Mouse (Mus musculus) c-Kit-positive CD71-negative TER-119-negative erythroid progenitor cells, embryonic 14.5 days (primary cell): ENCODE measurements around the gene Bmpr2.
A peak's percentile ranks its signal among the peaks of the same experiment; 100 is the strongest.

Experiments
- DNase-seq: peaks from one replicate; pipeline ENCODE4 v3.0.0-alpha.2; 2013; ENCODE audit warnings: low read depth

Bmpr2 gene

GRCm38 (mm10) chr1:59899679-59900078 is 136.5 kb downstream of the Bmpr2 start:
- no peak for DNase-seq

DNA sequence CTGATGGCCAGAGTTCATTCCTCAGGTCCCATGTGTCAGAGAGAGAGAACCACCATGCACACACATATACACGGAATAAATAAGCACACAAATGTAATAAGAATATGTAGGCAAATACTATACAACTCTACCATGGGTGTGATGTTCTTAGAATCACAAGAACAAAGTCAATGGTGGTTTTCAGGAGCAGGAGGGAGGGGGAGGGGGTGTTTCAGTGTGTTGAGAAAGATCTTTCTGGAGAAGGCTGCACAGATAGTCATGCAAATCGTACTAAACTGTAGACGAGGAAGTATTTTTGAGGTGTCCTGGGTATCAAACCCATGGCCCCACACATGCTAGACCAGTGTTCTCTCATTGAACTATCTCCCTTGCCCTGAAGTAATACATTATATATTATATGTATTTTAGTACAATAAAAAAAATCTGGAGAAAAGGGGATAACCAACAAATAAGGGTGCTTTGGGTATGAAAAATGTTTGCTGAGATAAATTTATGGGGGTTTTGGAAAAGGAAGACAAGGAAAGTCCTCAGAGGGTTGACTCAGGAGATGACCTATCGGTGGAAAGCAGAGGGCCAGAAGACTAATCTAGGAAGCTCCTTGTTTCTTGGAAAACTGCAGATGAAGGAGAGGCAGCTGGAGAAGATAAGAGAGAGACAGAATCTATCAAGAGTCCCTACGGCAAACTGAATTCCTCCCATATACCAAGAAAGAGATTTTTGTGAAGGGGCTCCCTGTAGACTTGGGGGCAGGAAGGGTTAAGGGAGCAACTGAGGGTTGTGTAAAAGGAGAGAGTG is 138.1 kb downstream of the Bmpr2 start:
- no peak for DNase-seq

- no peak for DNase-seq
These were observed 139.4 kb downstream of the Bmpr2 start for GRCm38 (mm10) chr1:59902634-59903033.

- no peak for DNase-seq
These were observed 141.6 kb downstream of the Bmpr2 start for GRCm38 (mm10) chr1:59904630-59905295.

- no peak for DNase-seq
These were observed 142.7 kb downstream of the Bmpr2 start for GRCm38 (mm10) chr1:59905916-59906315.

DNA sequence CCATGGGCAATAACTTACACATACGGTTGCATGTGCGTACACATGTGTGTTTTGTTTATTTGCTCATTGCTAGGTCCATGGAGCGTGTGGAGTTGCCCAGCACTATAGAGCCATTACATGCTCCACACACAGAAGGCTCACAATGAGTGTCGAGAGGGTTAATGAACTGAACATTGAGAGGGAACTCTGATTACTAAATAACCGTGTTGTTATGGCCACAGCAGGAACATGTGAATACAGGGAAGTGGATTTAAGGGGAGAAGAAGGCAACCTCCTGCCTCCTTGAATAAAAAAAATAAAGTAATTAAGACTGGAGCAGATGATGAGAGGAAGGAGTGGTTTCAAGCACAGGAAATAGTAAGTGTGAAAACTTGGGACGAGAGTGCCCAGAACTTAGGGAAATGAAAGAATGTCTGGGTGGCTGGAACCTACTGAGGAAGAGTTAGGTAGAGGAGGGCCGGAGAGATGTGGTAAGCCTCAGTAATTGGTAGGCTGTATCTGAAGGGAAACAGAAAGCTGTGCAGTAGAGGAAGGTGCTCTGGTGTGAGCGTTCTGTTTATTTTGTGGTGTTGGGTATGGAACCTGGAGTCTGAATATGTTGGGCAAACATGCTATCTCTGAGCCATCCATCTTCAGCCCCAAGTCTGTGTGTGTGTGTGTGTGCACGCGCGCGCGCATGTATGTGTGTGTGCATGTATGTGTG is 143.8 kb downstream of the Bmpr2 start:
- no peak for DNase-seq

DNA sequence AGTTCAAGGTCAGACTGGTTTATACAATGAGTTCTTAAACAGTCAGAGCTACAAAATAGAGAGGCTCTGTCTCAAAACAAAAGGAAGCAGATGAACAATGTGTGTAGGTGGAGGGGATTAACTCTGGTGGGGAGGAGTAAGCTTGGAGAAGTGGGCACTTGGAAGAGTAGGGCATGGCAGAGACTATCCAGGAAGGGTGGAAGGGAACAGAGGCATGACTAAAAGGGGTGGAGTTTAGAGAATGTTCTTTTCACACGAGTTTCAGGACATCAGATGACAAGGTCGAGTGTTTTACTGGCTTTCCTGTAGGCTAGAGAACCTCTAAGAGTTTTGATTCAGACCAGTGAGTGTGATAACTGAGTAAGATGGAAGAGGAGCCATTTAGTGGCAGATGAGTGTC is 144.5 kb downstream of the Bmpr2 start:
- DNase-seq = no peak

GRCm38 (mm10) chr1:59910941-59911340 is 147.7 kb downstream of the Bmpr2 start:
- DNase-seq = no peak

DNA sequence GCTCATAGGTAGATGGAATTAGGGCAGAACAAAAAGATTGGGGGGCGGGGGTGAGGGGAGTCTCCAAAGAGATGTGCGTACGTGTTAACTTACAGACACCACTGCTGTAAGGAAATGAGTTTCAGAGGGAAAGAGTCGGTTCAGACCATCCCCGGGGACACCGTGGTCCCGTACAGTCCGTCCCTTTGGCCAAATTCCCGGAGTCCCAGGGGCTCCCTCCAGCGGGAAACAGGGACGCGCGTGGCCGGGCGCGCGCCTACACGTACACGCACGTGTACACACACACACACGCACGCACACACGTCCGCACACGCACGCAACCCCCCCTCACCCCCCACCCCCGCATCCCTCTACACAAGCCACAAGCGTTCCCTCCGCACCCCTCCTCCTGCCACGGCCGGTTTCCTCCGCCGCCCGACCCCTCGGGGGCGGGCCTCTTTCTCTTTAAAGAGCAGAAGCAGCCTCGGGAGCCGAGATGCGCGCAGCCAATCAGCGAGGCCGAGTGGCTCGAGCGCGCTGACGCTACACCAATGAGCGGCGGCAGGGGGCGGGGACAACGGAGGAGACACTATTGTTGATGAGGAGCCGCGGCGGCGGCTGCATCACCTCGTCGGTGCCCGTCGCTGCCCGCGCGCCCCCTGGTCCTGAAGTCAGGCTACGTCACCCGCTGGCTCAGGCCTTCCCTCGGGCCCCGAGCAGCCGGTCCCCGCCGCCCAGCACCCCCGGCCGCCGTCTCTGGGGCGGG is 149.4 kb downstream of the Bmpr2 start, which contains the start of gene Fam117b:
Gene Fam117b (plus strand): TSS at position 594 of the 745 bp plus-strand sequence.
- peak; percentile 97 for DNase-seq

DNA sequence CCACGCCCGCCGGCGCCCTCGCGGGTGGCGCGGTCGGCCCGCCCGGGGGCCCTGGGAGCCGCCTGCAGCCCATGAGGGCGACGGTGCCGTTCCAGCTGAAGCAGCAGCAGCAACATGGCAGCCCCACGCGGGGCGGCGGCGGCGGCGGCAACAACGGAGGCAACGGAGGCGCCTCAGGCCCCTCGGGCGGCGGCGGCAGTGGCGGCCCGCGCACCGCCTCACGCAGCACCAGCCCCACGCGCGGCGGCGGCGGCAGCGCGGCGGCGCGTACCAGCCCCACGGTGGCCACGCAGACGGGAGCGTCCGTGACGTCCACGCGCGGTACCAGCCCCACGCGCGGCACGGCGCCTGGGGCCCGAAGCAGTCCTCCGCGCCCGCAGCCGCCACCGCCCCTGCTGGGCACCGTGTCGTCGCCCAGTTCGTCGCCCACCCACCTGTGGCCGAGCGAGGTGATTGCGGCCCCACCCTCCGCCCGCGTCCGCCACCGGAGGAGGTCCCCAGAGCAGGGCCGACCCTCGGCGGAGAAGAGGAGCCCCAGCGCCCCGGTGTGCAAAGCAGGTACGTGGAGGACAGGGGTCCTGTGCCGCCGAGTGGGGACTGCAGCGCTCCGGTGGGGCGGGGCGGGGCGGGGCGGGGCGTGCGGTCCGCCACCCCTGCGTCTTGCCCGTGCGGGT is 150.1 kb downstream of the Bmpr2 start:
- DNase-seq = no peak

GRCm38 (mm10) chr1:59913869-59914225 is 150.6 kb downstream of the Bmpr2 start:
- DNase-seq = peak; percentile 45

GRCm38 (mm10) chr1:59914799-59915198 is 151.6 kb downstream of the Bmpr2 start:
- no peak for DNase-seq

GRCm38 (mm10) chr1:59915843-59916610 is 152.8 kb downstream of the Bmpr2 start:
- DNase-seq = no peak

- no peak for DNase-seq
These were observed 154.2 kb downstream of the Bmpr2 start for GRCm38 (mm10) chr1:59917401-59917800.

DNA sequence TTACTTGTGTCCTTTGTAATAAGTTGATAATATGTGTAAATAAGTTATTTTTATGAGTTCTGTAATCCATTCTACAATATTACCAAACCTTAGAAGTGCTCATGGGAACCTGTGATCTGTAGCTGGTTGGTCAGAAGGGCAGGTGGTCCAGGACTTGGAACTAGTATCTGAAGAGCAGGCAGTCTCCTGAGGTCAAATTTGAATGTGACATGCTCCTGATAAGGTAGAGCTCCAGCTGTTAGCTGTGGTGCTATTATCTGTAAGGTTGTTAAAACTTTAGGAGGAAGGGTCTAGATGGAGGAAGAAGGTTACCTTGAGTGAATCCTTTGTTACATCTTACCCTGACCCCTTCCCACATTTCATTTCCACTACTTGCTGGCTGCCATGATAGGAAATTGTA is 154.9 kb downstream of the Bmpr2 start:
- no peak for DNase-seq

GRCm38 (mm10) chr1:59923201-59923600 is 160.0 kb downstream of the Bmpr2 start:
- no peak for DNase-seq

DNA sequence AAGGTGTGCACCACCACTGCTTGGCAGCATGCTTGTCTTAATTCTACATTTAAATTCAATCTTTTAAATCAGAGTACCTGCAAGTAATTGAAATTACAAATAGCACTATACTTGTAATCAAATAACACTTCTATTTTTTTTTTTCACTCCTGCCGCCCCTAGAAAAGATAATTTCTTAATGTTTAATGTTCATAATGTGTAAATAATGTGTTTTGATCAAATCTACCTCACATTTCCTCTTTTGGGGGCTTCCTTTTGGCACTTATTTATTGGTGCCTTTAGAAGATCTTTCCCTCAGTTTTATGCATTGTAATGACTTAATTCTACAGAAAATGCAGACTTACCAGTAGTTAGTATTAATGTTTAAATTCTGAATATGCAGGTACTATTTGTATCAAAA is 160.5 kb downstream of the Bmpr2 start:
- no peak for DNase-seq

DNA sequence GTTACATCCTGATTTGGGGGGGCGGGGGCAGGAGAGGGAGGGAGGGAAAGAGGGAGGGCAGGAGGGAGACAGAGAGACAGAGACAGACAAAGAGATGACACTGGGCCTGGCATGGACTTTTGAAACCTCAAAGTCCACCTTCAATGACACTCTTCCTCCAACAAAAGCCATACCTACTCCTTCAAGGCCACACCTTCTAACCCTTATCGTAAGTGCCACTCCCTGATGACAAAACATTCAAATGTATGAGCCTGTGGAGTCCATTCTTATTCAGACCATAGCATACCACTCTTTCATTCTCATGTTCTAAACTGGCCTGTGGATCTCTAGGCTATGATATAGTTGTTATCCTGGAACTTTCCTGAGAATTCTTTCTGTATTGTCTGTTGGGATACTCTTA is 161.2 kb downstream of the Bmpr2 start:
- no peak for DNase-seq

DNA sequence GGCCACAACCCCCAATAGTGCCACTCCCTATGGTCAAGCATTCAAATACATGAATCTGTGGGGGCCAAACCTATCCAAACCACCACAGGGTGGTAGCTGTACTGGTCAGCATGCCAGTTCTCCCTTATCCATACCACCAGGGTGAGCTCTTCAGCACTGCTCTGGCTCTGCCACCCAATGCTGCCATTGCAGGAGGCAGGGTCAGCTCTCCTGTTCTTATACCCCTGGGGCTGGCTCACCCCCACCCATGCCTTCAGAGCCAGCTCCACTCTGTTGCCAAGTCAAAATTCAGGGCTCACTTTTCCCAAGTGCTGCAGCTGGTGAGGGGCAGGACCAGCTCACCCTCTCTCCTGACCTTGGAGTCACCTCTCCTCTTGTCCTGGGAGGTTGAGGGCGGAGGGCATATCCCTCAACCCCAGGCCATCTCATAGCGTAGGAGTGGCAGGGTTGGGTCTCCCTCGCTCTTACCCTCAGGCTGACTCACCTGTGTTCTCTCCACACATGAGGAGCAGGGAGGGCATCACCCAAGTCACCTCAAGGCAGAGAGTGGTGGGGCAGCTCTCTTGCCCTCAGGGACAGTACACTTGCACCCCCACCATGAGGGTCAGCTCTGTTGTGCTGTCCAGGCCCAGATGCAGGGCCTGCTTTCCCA is 162.9 kb downstream of the Bmpr2 start:
- no peak for DNase-seq

DNA sequence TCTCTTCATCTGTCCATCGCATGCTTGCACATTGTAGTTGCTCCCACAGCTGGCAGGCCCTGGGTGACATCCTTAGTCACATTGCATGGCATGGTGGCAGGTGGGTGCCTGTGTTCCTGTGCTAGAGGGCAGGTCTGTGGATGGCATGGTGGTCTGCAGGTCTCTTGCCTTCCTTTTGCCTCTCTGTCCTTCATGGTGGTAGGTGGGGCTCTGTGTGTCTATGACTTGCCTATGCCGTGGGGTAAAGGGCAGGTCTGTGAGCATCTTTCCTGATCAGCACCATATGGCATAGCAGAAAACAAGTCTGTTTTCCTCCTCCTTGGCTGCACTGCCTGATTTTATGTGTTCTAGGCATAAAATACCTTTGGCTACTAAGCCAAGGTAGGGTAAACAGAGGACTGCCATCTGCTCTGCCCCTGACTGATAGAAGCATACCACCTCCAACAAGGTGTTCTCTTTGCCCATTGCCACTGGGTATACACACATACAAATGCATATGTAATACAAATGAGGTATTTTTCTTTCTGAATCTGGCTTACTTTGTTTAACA is 164.0 kb downstream of the Bmpr2 start:
- no peak for DNase-seq
